Comparison of ENCODE assay signal across 9 mouse cellular contexts in the genomic region with DNA sequence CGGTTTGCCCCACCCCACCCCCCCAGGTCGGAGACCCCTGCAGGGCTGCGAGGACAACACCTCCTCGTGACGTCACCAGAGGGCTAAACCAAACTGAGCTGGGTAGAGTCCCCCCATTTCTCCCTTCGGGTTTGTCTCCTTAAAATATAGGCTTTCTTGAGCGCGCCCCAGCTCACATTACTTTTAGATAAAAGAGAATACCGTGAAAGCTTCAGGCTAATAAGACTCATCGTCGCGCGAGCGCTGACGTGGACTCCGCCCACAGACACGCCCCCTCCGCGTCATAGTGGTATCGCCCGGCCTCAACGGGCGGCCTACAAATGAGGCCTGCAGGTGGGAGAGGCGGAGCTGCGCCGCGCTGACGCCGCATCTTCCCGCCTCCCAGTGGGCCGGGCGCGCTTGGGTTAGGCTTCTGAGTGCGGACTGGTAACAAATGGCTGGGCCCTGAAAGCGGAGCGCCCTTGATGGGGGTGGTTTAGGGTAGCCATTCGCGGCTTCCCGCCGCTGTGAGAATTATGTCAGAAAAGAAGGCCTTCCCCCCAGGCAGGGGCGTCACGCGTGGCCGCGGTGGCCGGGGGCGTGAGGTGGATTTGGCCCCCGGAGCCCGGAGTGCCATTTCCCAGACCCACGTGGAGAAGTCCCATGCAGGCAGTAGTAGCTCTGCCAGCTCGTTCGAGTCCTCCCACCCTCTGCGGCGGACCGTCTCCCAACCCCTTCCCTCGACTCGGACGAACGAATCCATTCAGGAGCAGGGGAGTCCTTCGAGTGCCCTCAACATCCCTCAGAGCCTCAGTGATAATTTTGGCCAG. TPM values are rescaled to one million over a fixed set of nuclear protein-coding genes. Genes with fewer than 3 reads are reported as not detected.
DNase-seq lines count a peak whose midpoint lies in the region; ATAC-seq and TF ChIP-seq lines count a peak whose summit lies in the region.
"Had no signal": no experiment of that assay in that cellular context is flagged by ENCODE, and none has a peak within 500 bp of the region (broad histone marks: within the 10 kb centered on the region; RNA-seq: fewer than 3 reads in every experiment).

No protein-coding gene starts in this region.

- no peaks in the 10 kb centered on the region for H3K36me3 ChIP-seq in heart, embryonic 13.5 days
- no peaks in the 10 kb centered on the region for H3K36me3 ChIP-seq in kidney, postnatal 0 days (ENCODE audit: insufficient read depth, low read length)
- no peaks in the 10 kb centered on the region for H3K36me3 ChIP-seq in liver, adult 2 months (ENCODE audit: control insufficient read depth, insufficient read depth, low read length)

- no peaks in the 10 kb centered on the region for H3K4me1 ChIP-seq in heart, embryonic 13.5 days
- no peaks in the 10 kb centered on the region for H3K4me1 ChIP-seq in kidney, postnatal 0 days (replicated peaks; ENCODE audit: insufficient read depth, low read length)
- H3K4me1 ChIP-seq in liver, adult 2 months (ENCODE audit: control insufficient read depth, insufficient read depth, low read length) = no peaks in the 10 kb centered on the region

- peak overlapping the region; percentile 82 for H3K27ac ChIP-seq in heart, embryonic 13.5 days (replicated peaks)
- peak overlapping the region; percentile 64; the same call in 1 of the 2 replicates for H3K27ac ChIP-seq in kidney, postnatal 0 days
- H3K27ac ChIP-seq in liver, adult 2 months (replicated peaks; ENCODE audit: insufficient read depth, low read depth, low read length) = no peak overlapping the region; the same call in 1 of the 2 replicates

- peak overlapping the region; percentile 79 for H3K4me2 ChIP-seq in heart, embryonic 13.5 days
- H3K4me2 ChIP-seq in kidney, postnatal 0 days (ENCODE audit: low read length) = peak overlapping the region; percentile 72

- no peaks in the 10 kb centered on the region for H3K79me2 ChIP-seq in liver, adult 2 months (ENCODE audit: control insufficient read depth, insufficient read depth, low read length)

- WGBS in heart, embryonic 13.5 days = 7% methylated on average over 58 of the region's 60 CpGs
- 27% methylated on average over 60 of the region's 60 CpGs for WGBS in kidney, postnatal 0 days
- under 1% methylated on average over 53 of the region's 60 CpGs for WGBS in liver, adult 2 months

- H3K9me3 ChIP-seq in heart, embryonic 13.5 days = no peaks in the 10 kb centered on the region
- no peaks in the 10 kb centered on the region for H3K9me3 ChIP-seq in kidney, postnatal 0 days (replicated peaks; ENCODE audit: low read length)

- TF ChIP-seq POLR2A in liver, adult 2 months (IDR thresholded peaks at IDR 0.05; ENCODE audit: extremely low read depth, insufficient read depth, low read length) = no peak

- ATAC-seq in heart, embryonic 13.5 days (ENCODE audit: extremely low read depth, insufficient number of reproducible peaks, low FRiP score, low TSS enrichment) = peak; percentile 93
- peak; percentile 97 for ATAC-seq in kidney, postnatal 0 days (replicated peaks; ENCODE audit: low FRiP score, low read depth)
- peak; percentile 99 for ATAC-seq in monocyte, adult 5-6 weeks (replicated peaks; ENCODE audit: insufficient number of reproducible peaks, low FRiP score, low TSS enrichment, poor library complexity, severe bottlenecking)

- H3K4me3 ChIP-seq in heart, embryonic 13.5 days = peak overlapping the region; percentile 58
- H3K4me3 ChIP-seq in kidney, postnatal 0 days (replicated peaks; ENCODE audit: low read depth, low read length) = peak overlapping the region; percentile 42
- peak overlapping the region; percentile 68 for H3K4me3 ChIP-seq in liver, adult 2 months (ENCODE audit: insufficient read depth, low read depth, low read length)

- H3K9ac ChIP-seq in heart, embryonic 13.5 days = peak overlapping the region; percentile 79
- H3K9ac ChIP-seq in kidney, postnatal 0 days (ENCODE audit: low read depth, low read length) = peak overlapping the region; percentile 46; the same call in 1 of the 2 replicates
- peak overlapping the region; percentile 46 for H3K9ac ChIP-seq in liver, adult 2 months (ENCODE audit: low read depth, low read length)

- DNase-seq in CD4-positive helper T cell, adult 2 months (ENCODE audit: low read depth, low spot score) = peak; percentile 92
- peak; percentile 70 for DNase-seq in c-Kit-negative CD71-positive TER-119-positive erythroid progenitor cells, embryonic 14.5 days (ENCODE audit: low read depth, low spot score)
- DNase-seq in fat pad, adult 2 months (ENCODE audit: extremely low read depth, low read depth, low spot score) = peak; percentile 23
- peak; percentile 90 for DNase-seq in kidney, postnatal 0 days (ENCODE audit: low spot score)
- peak; percentile 75 for DNase-seq in liver, adult 2 months (ENCODE audit: extremely low read depth, low read depth, low spot score)
- peak; percentile 82 for DNase-seq in spleen, postnatal 36 days (ENCODE audit: low spot score in 2 of 2)

- TF ChIP-seq CTCF in kidney, postnatal 0 days (IDR thresholded peaks at IDR 0.05; ENCODE audit: low read depth) = peak; percentile 2; the same call in 1 of the 2 replicates
- no peak for TF ChIP-seq CTCF in liver, adult 2 months (IDR thresholded peaks at IDR 0.05; ENCODE audit: low read depth, low read length)

- no peaks in the 10 kb centered on the region for H3K27me3 ChIP-seq in heart, embryonic 13.5 days (replicated peaks)
- no peaks in the 10 kb centered on the region for H3K27me3 ChIP-seq in kidney, postnatal 0 days (ENCODE audit: insufficient read depth, low read length)
- H3K27me3 ChIP-seq in liver, adult 2 months (ENCODE audit: control insufficient read depth, insufficient read depth, low read length) = no peaks in the 10 kb centered on the region

RNA-seq across cellular contexts. Expression of a gene that starts 1.1 kb away (rescaled TPM):
- polyA plus RNA-seq in heart, embryonic 13.5 days (2015; fragmentation: Nextera tagmentation; extraction: Ambion mirVana) = 8.2 and 8.3 TPM in 2 replicates
- 12.7 and 14.2 TPM in 2 replicates for polyA plus RNA-seq in kidney, postnatal 0 days (2015; fragmentation: Nextera tagmentation; extraction: Ambion mirVana)
- total RNA-seq in liver, adult 2 months (2014; rRNA removed) = 8.0 and 8.9 TPM in 2 replicates
- 1.2 and 1.6 TPM in 2 replicates for polyA plus RNA-seq in liver, adult 2 months (2012; rRNA removed)
- 0.10 to 0.57 TPM in 2 of 3 replicates, not detected in the other for total RNA-seq in monocyte, adult 5-6 weeks (2017)
- total RNA-seq: MEL had no signal

Comparison
In these comparisons a context has a peak if more than half of its experiments do, and no peak if none do; other contexts are left out.
1. DNase-seq: peak in every context shown above with its lines; median percentile 92 in CD4-positive helper T cell, adult 2 months; 90 in kidney, postnatal 0 days; 82 in spleen, postnatal 36 days; 75 in liver, adult 2 months; 70 in c-Kit-negative CD71-positive TER-119-positive erythroid progenitor cells, embryonic 14.5 days; 23 in fat pad, adult 2 months.